Mouse (Mus musculus) MEL (cell line): ENCODE measurements at regions not wholly inside any gene's neighbourhood (a gene's known extent, or its start where the extent isn't known, plus 50 kb on each side); places are given as distances from the start of the nearest gene placed in this dataset.

ENCODE experiments used
- CTCF ChIP-seq, 3 experiments: IDR thresholded peaks in 2 of 3; conservative IDR thresholded peaks in 1 of 3; 2 replicates each; pipeline ENCODE4 v1.5.1; 2011 to 2012; ENCODE audit warnings: low read length in 3 of 3, low read depth in 2 of 3, mild to moderate bottlenecking in 2 of 3, improper control_type of control experiment in 1 of 3, inconsistent platforms in 1 of 3, mixed read lengths in 1 of 3, moderate library complexity in 1 of 3; ENCODE audit not compliant: control insufficient read depth in 1 of 3, insufficient read depth in 1 of 3, poor library complexity in 1 of 3, severe bottlenecking in 1 of 3
- JUND ChIP-seq: IDR thresholded peaks from 2 replicates; pipeline ENCODE4 v1.6.1; 2011; ENCODE audit warnings: low read depth, mild to moderate bottlenecking, improper control_type of control experiment, low read length
- RAD21 ChIP-seq: IDR thresholded peaks from 2 replicates; pipeline ENCODE4 v1.6.1; 2011; ENCODE audit warnings: mild to moderate bottlenecking, low read depth, low read length, improper control_type of control experiment
- USF1 ChIP-seq: IDR thresholded peaks from 2 replicates; pipeline ENCODE4 v1.6.1; 2014; ENCODE audit warnings: low read depth, mild to moderate bottlenecking, inconsistent platforms, low read length, improper control_type of control experiment, moderate library complexity
- ZNF384 ChIP-seq: IDR thresholded peaks from 2 replicates; pipeline ENCODE4 v1.6.1; 2012; ENCODE audit warnings: low read depth, mild to moderate bottlenecking, inconsistent platforms, low read length, improper control_type of control experiment

GRCm38 (mm10) chr2:101370991-101371736, 253.4 kb upstream of the Rag2 start:
- TF ChIP-seq CTCF (IDR thresholded peaks at IDR 0.05 in 2 of 3, conservative IDR thresholded peaks at IDR 0.05 in 1 of 3; ENCODE audit: control insufficient read depth in 1 of 3, insufficient read depth in 1 of 3, low read depth in 2 of 3, low read length in 3 of 3, poor library complexity in 1 of 3, severe bottlenecking in 1 of 3), result no peak
- no peak for TF ChIP-seq USF1
- TF ChIP-seq JUND, result no peak
- no peak for TF ChIP-seq ZNF384
- TF ChIP-seq RAD21, result no peak
